In genomic region chr11:104245478-104245877, GRCm38 (mm10) we compare ENCODE assay signal across 39 mouse cellular contexts. TPM values are rescaled to one million over a fixed set of nuclear protein-coding genes. Genes with fewer than 3 reads are reported as not detected.
"Had no signal": no experiment of that assay in that cellular context is flagged by ENCODE, and none has a peak within 500 bp of the region (broad histone marks: within the 10 kb centered on the region; RNA-seq: fewer than 3 reads in every experiment).

No protein-coding gene starts in this region.

RNA-seq across cellular contexts. Expression of gene Mapt, which starts 14.3 kb away (rescaled TPM):
- total RNA-seq: megakaryocyte progenitor cell, adult 5-6 weeks had no signal
- polyA plus RNA-seq: macrophage had no signal

RNA-seq across cellular contexts. Expression of gene Sppl2c, which starts 59.4 kb away (rescaled TPM):
- total RNA-seq: left cerebral cortex, postnatal 10 days; left cerebral cortex, postnatal 14 days; left cerebral cortex, postnatal 25 days; left cerebral cortex, postnatal 36 days; left cerebral cortex, postnatal 4 days; liver, adult 2 months; megakaryocyte progenitor cell, adult 5-6 weeks; megakaryocyte, adult 5-6 weeks; megakaryocyte-erythroid progenitor cell, adult 5-6 weeks; midbrain, postnatal 0 days; monocyte, adult 5-6 weeks had no signal
- polyA plus RNA-seq: limb, embryonic 10.5 days; limb, embryonic 11.5 days; limb, embryonic 12.5 days; limb, embryonic 13.5 days; limb, embryonic 14.5 days; limb, embryonic 15.5 days; liver, adult 2 months; liver, embryonic 11.5 days; liver, embryonic 12.5 days; liver, embryonic 13.5 days; liver, embryonic 14.5 days; liver, embryonic 15.5 days; liver, embryonic 16.5 days; liver, postnatal 0 days; lung, adult 2 months; lung, embryonic 14.5 days; lung, embryonic 16.5 days; macrophage; midbrain, embryonic 10.5 days; midbrain, embryonic 11.5 days; midbrain, embryonic 12.5 days; midbrain, embryonic 13.5 days; midbrain, embryonic 14.5 days; midbrain, embryonic 15.5 days; midbrain, embryonic 16.5 days; midbrain, postnatal 0 days; myocyte; neural tube, embryonic 11.5 days; neural tube, embryonic 12.5 days; neural tube, embryonic 13.5 days had no signal
